Mouse (Mus musculus) neural tube, embryonic 10.5 days (tissue): ENCODE data around the gene Ano9.

Experiments
- DNase-seq: peaks from one replicate; pipeline ENCODE4 v3.0.0-alpha.2; 2017; ENCODE audit warnings: low spot score; ENCODE audit errors: extremely low spot score

Ano9 gene

GRCm38 (mm10) chr7:141117636-141118035 lies at the start of gene Ano9:
TSS of gene Ano9 (minus strand) at chr7:141117806.
- DNase-seq: no peak

GRCm38 (mm10) chr7:141164850-141165249 lies 47.2 kb upstream of the Ano9 start:
- no peak for DNase-seq

DNA sequence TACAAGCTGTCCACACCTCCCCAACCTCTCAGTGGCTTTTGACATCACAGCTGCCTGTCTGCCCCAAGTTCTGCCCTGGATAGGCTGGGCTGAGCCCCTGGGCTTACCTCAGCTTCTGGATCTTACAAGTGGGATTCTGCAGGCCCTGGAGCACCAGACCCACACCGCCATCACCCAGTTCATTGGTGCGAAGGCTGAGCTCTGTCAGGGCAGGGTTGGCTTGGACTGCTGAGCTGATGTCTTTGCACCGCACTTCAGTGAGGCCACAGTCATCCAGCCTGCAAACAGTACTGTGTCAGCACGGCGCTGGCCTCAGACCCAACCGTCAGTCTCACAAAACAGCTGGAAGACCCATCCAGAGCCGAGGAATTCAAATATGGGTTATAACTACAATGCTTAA lies 46.8 kb upstream of the Ano9 start:
- no peak for DNase-seq

GRCm38 (mm10) chr7:141155362-141155761 lies 37.8 kb upstream of the Ano9 start:
- DNase-seq: no peak

DNA sequence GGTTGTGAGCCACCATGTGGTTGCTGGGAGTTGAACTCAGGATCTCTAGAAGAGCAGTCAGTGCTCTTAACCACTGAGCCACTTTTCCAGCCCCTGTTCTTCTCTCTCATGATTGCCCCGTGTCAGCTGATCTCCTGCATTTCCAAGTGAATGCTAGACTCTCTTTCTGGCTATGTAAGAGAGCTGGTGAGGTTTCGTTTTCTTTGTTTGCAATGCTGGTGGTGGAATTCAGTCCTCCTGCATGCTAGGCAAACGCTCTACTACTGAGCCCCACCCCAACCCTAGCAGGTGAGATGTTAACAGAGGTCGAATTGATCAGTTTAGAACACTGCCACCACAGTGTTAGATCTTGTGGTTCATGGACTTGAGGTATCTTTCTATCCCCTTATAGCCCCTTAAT lies 31.0 kb upstream of the Ano9 start:
- DNase-seq: no peak

DNA sequence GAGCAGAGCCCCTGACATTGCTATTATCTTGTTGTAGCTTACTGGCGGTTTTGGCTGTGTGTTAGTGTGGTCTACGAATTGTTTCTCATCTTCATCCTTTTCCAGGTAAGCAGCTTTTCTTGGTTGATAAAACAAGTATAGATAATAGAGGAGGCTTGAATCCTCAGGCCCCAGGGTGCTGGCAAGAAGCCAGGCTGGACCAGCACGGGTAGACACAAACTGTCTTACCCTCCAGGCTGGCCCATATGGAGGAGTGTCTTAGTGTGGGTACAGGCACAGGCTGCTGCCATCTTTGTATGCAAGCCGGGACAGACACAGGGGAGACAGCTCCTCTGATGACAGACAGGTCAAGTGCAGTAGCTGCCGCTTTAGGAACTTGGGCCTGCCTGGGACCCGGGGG lies 29.4 kb upstream of the Ano9 start:
- no peak for DNase-seq

GRCm38 (mm10) chr7:141146043-141146595 lies 28.5 kb upstream of the Ano9 start:
- no peak for DNase-seq

GRCm38 (mm10) chr7:141145403-141145802 lies 27.8 kb upstream of the Ano9 start:
- no peak for DNase-seq

- no peak for DNase-seq
Measured at GRCm38 (mm10) chr7:141144650-141145049, 27.0 kb upstream of the Ano9 start.

GRCm38 (mm10) chr7:141143861-141144260 lies 26.3 kb upstream of the Ano9 start:
- DNase-seq: no peak

DNA sequence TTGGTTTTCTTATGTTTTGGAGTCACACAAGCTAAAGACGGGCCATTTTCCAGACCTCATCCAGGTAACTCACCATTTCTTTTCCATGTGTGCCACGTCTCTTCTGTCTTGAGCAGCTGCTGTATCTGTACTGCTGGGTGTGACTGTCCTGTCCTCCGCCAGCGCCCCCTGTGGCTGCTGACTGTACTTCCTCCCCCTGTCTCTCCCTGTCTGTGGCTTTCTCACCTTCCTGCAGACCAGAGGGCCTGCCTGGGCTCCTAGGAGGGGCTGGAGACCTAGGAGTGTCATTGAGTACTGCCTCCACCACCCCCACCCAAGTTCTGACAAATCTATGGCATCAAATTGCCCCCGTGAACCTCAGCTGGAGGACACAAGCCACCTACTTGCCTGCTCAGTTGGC lies 25.5 kb upstream of the Ano9 start:
- peak; percentile 34 for DNase-seq

DNA sequence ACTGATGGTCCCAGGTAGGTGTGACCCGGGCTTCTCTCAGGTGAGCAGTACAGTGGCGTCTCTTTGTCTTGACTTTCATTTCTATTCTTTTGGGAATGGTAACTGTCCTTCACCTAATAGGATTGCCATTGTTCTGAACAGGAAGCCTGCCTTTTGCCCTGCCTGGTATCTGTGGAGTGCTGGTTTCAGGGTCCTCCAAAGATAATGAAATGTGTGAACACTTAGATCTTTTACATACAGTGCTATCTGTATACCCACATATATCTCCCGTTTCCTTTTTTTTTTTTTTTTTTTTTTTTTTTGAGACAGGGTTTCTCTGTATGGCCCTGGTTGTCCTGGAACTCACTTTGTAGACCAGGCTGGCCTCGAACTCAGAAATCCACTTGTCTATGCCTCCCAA lies 23.7 kb upstream of the Ano9 start:
- no peak for DNase-seq

- no peak for DNase-seq
Measured at GRCm38 (mm10) chr7:141131904-141132755, 14.5 kb upstream of the Ano9 start.

GRCm38 (mm10) chr7:141131024-141131820 lies 13.6 kb upstream of the Ano9 start:
- DNase-seq: peak; percentile 96

DNA sequence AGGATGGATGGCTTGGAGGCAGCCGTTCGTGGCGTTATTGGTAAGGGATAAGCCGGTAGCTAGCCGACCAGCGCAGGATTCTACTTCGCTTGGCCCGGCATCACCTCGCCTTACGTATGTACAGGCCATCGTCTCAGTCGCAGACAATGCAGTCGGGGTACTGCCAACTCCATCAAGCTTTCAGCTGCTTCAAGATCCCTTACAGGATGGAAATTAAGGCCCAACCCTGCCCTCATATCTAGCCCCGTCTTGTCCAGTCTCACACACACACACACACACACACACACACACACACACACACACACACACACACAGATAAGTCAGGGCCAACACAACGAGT lies 5.9 kb upstream of the Ano9 start:
- no peak for DNase-seq

DNA sequence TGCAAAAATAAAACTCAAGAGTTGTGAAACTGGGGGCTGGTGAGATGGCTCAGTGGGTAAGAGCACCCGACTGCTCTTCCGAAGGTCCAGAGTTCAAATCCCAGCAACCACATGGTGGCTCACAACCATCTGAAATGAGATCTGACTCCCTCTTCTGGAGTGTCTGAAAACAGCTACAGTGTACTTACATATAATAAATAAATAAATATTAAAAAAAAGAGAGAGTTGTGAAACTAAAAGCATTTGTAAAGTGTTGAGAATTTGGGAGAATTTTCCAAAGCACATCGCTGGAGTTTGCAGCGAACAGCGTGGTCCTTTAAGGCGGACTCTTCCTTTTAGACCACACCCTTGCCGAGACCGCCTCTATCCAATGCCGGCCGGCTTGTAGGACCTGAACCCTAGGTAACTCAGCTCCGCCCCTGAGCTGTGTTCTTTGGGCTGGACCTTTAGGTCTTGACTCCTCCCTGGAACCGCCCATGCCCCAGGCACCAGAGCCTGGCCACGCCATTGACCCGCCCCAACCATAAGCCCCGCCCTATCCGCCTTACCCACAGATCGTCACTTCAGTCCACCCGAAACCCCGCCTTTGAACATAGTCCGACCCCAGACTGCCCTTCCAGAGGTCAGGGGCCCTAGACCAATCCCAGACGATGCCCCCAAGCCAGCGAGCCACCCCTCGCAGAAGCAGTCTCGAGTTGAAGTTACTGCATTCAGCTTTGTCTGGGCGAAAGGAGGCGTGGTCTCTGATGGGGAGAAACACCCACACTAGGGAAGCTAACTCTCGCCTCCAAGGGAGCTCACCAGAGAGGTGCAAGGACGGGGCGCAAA lies 5.3 kb upstream of the Ano9 start:
- DNase-seq: peak; percentile 95

- peak; percentile 23 for DNase-seq
Measured at GRCm38 (mm10) chr7:141122245-141122644, 4.6 kb upstream of the Ano9 start, which contains the start of gene Ptdss2. TSS of gene Ptdss2 (plus strand) at chr7:141122382.

DNA sequence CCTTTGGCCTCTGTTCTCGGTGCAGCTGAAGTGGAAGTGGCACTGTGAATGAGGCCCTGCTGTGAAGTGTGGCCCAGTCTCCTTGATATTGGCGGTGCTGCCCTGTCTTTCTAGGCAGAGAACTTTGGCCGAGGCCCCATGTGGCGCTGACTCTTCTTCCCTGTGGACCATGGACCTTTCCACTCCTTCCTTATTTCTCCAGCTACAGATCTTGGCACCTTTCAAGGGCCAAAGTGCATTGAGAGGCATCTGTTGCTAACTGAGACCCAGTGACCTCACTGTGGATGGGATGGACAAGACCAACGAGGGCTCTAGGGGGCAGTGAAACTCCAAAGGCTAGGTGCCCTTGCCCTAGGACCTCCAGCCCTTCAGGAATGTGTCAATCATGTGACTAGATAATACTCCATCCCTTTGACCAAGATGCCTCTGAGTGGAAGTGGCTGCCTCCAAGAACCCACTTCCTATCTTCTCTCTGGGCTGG lies 3.5 kb upstream of the Ano9 start:
- DNase-seq: no peak

GRCm38 (mm10) chr7:141120605-141121004 lies 3.0 kb upstream of the Ano9 start:
- no peak for DNase-seq

- no peak for DNase-seq
Measured at GRCm38 (mm10) chr7:141119487-141119886, 1.9 kb upstream of the Ano9 start.

DNA sequence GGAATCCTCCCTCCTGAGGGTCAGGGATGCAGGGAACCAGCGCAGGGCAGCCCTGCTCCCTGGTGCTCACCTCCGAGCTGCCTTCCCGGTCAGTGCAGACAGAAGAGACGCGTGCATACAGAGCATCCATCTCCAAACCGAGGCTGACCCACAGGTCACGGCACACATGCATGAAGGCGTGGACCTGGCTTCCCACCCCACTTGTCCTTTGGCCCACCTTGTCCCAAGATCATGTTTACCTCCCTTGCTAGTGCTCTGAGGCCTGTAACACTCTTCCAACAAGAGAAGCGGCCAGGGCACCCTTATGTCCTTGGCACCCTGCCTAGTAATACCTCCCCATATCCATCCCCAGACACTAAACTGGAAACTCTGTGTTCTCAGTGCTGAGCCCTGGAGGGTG lies 1.7 kb downstream of the Ano9 start:
- DNase-seq: no peak
